Mouse (Mus musculus): ENCODE measurements around the gene Robo4.

DNA sequence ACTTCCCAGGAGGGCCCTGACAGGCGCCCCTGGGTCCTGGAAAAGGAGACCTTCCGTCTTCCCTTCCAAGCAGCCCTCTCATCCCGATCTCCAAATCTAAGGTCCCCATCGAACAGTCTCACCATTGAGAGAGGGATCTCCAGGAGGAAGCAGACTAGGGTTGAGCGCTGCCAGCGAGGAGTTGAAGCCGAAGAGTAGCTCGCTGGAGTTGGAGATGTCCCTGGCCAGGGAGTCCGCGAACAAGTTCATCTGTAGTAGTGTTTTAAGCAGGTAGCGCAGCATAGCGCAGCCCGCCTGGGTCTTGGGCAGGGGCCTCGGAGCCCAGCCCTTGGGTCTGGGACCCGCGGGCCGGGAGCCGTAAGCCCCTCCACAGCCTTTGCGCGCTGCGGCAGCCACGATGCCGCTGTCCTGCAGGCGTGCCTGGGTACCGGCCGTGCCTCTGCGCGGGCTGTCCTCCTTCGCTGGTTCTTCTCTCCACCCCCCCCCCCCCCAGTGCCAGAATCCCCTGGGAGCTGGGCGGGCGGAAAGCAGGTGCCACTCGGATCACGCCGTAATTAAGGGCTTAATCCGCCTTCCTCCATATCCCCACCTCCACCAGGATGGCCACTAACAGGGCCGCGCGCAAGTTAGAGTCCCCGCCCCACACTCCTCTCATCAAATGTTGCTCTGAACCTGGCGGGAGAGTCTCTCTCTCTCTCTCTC, 31.2 kb downstream of the Robo4 start, which contains the start of gene Robo3:
- TF ChIP-seq CTCF (conservative IDR thresholded peaks at IDR 0.05; ENCODE audit: insufficient read depth, insufficient read length, low read depth, low read length) (no peak), POLR2A (IDR thresholded peaks at IDR 0.05; ENCODE audit: low read depth, low read length) (no peak)

Data from kidney, adult 2 months (tissue).